Mouse (Mus musculus) MEL (cell line): ENCODE measurements around the gene Chrna7. TPM values are rescaled to one million over a fixed set of nuclear protein-coding genes. Genes with fewer than 3 reads are reported as not detected.

Source experiments
- DNase-seq: peaks from one replicate; pipeline ENCODE4 v3.0.0; 2011; ENCODE audit warnings: low read depth, low spot score
- H3K27ac ChIP-seq: 2 replicates; pipeline ENCODE4 v1.5.1; 2012; ENCODE audit warnings: low read depth, mild to moderate bottlenecking, control low read depth, low read length, moderate library complexity; ENCODE audit not compliant: control insufficient read depth
- H3K27me3 ChIP-seq, 2 experiments: fragments of 150-350 bp in 1 of 2; sonication (generic) in 1 of 2; 2 replicates each; pipeline ENCODE4 v1.6.1; 2012; ENCODE audit warnings: low read length in 2 of 2, mild to moderate bottlenecking in 2 of 2, improper control_type of control experiment in 1 of 2, moderate library complexity in 1 of 2; ENCODE audit not compliant: insufficient read depth in 2 of 2, control insufficient read depth in 1 of 2
- H3K36me3 ChIP-seq, 2 experiments: 2 replicates each; pipeline ENCODE4 v1.6.1; 2012 to 2014; ENCODE audit warnings: low read length in 2 of 2, improper control_type of control experiment in 1 of 2, inconsistent platforms in 1 of 2, mild to moderate bottlenecking in 1 of 2; ENCODE audit not compliant: insufficient read depth in 2 of 2, control insufficient read depth in 1 of 2
- H3K4me1 ChIP-seq, 2 experiments: fragments of 150-350 bp in 1 of 2; sonication (generic) in 1 of 2; 2 replicates each; pipeline ENCODE4 v1.6.1; 2012; ENCODE audit warnings: low read length in 2 of 2, improper control_type of control experiment in 1 of 2, mild to moderate bottlenecking in 1 of 2; ENCODE audit not compliant: insufficient read depth in 2 of 2, control insufficient read depth in 1 of 2
- H3K4me3 ChIP-seq, 2 experiments: fragments of 150-350 bp in 1 of 2; sonication (generic) in 1 of 2; 2 replicates each; pipeline ENCODE4 v1.5.1; 2012; ENCODE audit warnings: low read depth in 2 of 2, low read length in 2 of 2, mild to moderate bottlenecking in 2 of 2, moderate library complexity in 2 of 2, control low read depth in 1 of 2, improper control_type of control experiment in 1 of 2; ENCODE audit not compliant: control insufficient read depth in 1 of 2, insufficient read depth in 1 of 2
- H3K79me2 ChIP-seq: 2 replicates; pipeline ENCODE4 v1.6.1; 2012; ENCODE audit warnings: mild to moderate bottlenecking, low read length, moderate library complexity; ENCODE audit not compliant: control insufficient read depth, poor library complexity, insufficient read depth
- H3K9ac ChIP-seq: 2 replicates; pipeline ENCODE4 v1.6.1; 2012; ENCODE audit warnings: low read depth, mild to moderate bottlenecking, control low read depth, low read length, moderate library complexity; ENCODE audit not compliant: control insufficient read depth, poor library complexity, severe bottlenecking
- H3K9me3 ChIP-seq: fragments of 150-350 bp; sonication (generic); replicated peaks from 2 replicates; pipeline ENCODE4 v1.6.1; 2012; ENCODE audit warnings: mild to moderate bottlenecking, low read length, improper control_type of control experiment, moderate library complexity; ENCODE audit not compliant: insufficient read depth
- CTCF ChIP-seq, 3 experiments: IDR thresholded peaks in 2 of 3; conservative IDR thresholded peaks in 1 of 3; 2 replicates each; pipeline ENCODE4 v1.5.1; 2011 to 2012; ENCODE audit warnings: low read length in 3 of 3, low read depth in 2 of 3, mild to moderate bottlenecking in 2 of 3, improper control_type of control experiment in 1 of 3, inconsistent platforms in 1 of 3, mixed read lengths in 1 of 3, moderate library complexity in 1 of 3; ENCODE audit not compliant: control insufficient read depth in 1 of 3, insufficient read depth in 1 of 3, poor library complexity in 1 of 3, severe bottlenecking in 1 of 3
- E2F4 ChIP-seq: IDR thresholded peaks from 2 replicates; pipeline ENCODE4 v1.6.1; 2011; ENCODE audit warnings: low read depth, low read length, improper control_type of control experiment, borderline replicate concordance
- ELF1 ChIP-seq: IDR thresholded peaks from 2 replicates; pipeline ENCODE4 v1.6.1; 2014; ENCODE audit warnings: low read depth, mild to moderate bottlenecking, inconsistent platforms, low read length, improper control_type of control experiment, moderate library complexity
- GATA1 ChIP-seq: IDR thresholded peaks from 2 replicates; pipeline ENCODE4 v1.6.1; 2011; ENCODE audit warnings: low read depth, low read length, improper control_type of control experiment
- KAT2A ChIP-seq: conservative IDR thresholded peaks from 2 replicates; pipeline ENCODE4 v1.6.1; 2012; ENCODE audit warnings: low read depth, low read length, improper control_type of control experiment, inconsistent platforms
- MAFK ChIP-seq: IDR thresholded peaks from 2 replicates; pipeline ENCODE4 v1.6.1; 2011; ENCODE audit warnings: low read depth, mild to moderate bottlenecking, low read length, improper control_type of control experiment, borderline replicate concordance
- MAX ChIP-seq: IDR thresholded peaks from 2 replicates; pipeline ENCODE4 v1.6.1; 2011; ENCODE audit warnings: low read length, improper control_type of control experiment
- NELFE ChIP-seq: IDR thresholded peaks from 2 replicates; pipeline ENCODE4 v1.6.1; 2011; ENCODE audit warnings: low read depth, low read length, improper control_type of control experiment
- NRF1 ChIP-seq: IDR thresholded peaks from 2 replicates; pipeline ENCODE4 v1.6.1; 2014; ENCODE audit warnings: low read depth, mild to moderate bottlenecking, inconsistent platforms, low read length, improper control_type of control experiment, moderate library complexity; ENCODE audit not compliant: poor library complexity, insufficient read depth, severe bottlenecking
- SMC3 ChIP-seq: IDR thresholded peaks from 2 replicates; pipeline ENCODE4 v1.6.1; 2011; ENCODE audit warnings: low read depth, low read length, improper control_type of control experiment
- ZC3H11A ChIP-seq: IDR thresholded peaks from 2 replicates; pipeline ENCODE4 v1.6.1; 2012; ENCODE audit warnings: low read depth, mild to moderate bottlenecking, inconsistent platforms, low read length, improper control_type of control experiment
- ZMIZ1 ChIP-seq: IDR thresholded peaks from 2 replicates; pipeline ENCODE4 v1.6.1; 2012; ENCODE audit warnings: low read depth, mild to moderate bottlenecking, inconsistent platforms, low read length, improper control_type of control experiment, moderate library complexity
- ZNF384 ChIP-seq: IDR thresholded peaks from 2 replicates; pipeline ENCODE4 v1.6.1; 2012; ENCODE audit warnings: low read depth, mild to moderate bottlenecking, inconsistent platforms, low read length, improper control_type of control experiment
- polyA plus RNA-seq, 2 experiments: library from polyadenylated mRNA; stranded (reverse) in 1 of 2; unstranded in 1 of 2; fragments of >175 nt in 1 of 2; fragments of >200 nt in 1 of 2; gene quantifications; 2 replicates each; pipeline versions ENCODE4 v1.2.1 to v1.2.4; 2012; ENCODE audit warnings: low replicate concordance in 2 of 2, low read depth in 1 of 2; ENCODE audit not compliant: insufficient read length in 2 of 2, insufficient read depth in 1 of 2, missing spikeins in 1 of 2
- total RNA-seq: library from RNA; depleted of rRNA; stranded (reverse); fragments of 300-350 nt; gene quantifications from 2 replicates; pipeline ENCODE4 v1.2.3, GENCODE M21; 2012

The Chrna7 gene
- total and polyA plus RNA-seq, 3 experiments = not detected

GRCm38 (mm10) chr7:63113671-63114070 is 98.7 kb downstream of the Chrna7 start:
- H3K27ac ChIP-seq = no peak overlapping the region
- H3K4me3 ChIP-seq = no peak overlapping the region
- H3K79me2 ChIP-seq = no peaks in the 10 kb centered on the region
- H3K4me1 ChIP-seq = no peaks in the 10 kb centered on the region
- H3K27me3 ChIP-seq = no peaks in the 10 kb centered on the region
- no peak for TF ChIP-seq SMC3
- TF ChIP-seq ZNF384 = no peak
- TF ChIP-seq KAT2A = no peak
- no peak for TF ChIP-seq MAFK
- no peak for TF ChIP-seq ELF1
- TF ChIP-seq NELFE = no peak
- no peak for TF ChIP-seq ZC3H11A
- TF ChIP-seq, all 39 proteins: peak for 0
- H3K36me3 ChIP-seq = no peaks in the 10 kb centered on the region
- no peak overlapping the region for H3K9ac ChIP-seq
- no peak for DNase-seq
- H3K9me3 ChIP-seq = no peaks in the 10 kb centered on the region

- Histone ChIP-seq H3K9ac (no peak overlapping the region), H3K4me3 (no peak overlapping the region), H3K27ac (no peak overlapping the region), H3K4me1 (no peaks in the 10 kb centered on the region), H3K36me3 (no peaks in the 10 kb centered on the region), H3K9me3 (no peaks in the 10 kb centered on the region), H3K27me3 (no peaks in the 10 kb centered on the region), H3K79me2 (no peaks in the 10 kb centered on the region)
- no peak for DNase-seq
- no peak for TF ChIP-seq MAFK
- TF ChIP-seq NELFE = no peak
These were observed 99.1 kb downstream of the Chrna7 start for GRCm38 (mm10) chr7:63113252-63113651.

- TF ChIP-seq GATA1 (no peak), ZMIZ1 (no peak), E2F4 (no peak), ELF1 (no peak), CTCF (IDR thresholded peaks at IDR 0.05 in 2 of 3, conservative IDR thresholded peaks at IDR 0.05 in 1 of 3; ENCODE audit: control insufficient read depth in 1 of 3, insufficient read depth in 1 of 3, low read depth in 2 of 3, low read length in 3 of 3, poor library complexity in 1 of 3, severe bottlenecking in 1 of 3) (no peak), MAX (no peak), NRF1 (no peak), MAFK (no peak)
- Histone ChIP-seq H3K9me3 (no peaks in the 10 kb centered on the region), H3K79me2 (no peaks in the 10 kb centered on the region)
These were observed 103.0 kb downstream of the Chrna7 start for GRCm38 (mm10) chr7:63109348-63109747.

More at GRCm38 (mm10) chr7:63109348-63109747, 103.0 kb downstream of the Chrna7 start:
- no peak overlapping the region for H3K27ac ChIP-seq
- no peaks in the 10 kb centered on the region for H3K4me1 ChIP-seq
- H3K9ac ChIP-seq = no peak overlapping the region
- H3K36me3 ChIP-seq = no peaks in the 10 kb centered on the region
- H3K4me3 ChIP-seq = no peak overlapping the region
- H3K27me3 ChIP-seq = no peaks in the 10 kb centered on the region
- no peak for DNase-seq
